Mouse (Mus musculus) heart, adult 2 months (tissue): Measurements from ENCODE around the gene Stard8.
A peak's percentile ranks its signal among the peaks of the same experiment; 100 is the strongest.

Experiments
- CTCF ChIP-seq: fragments of 200-600 bp; IDR thresholded peaks from 2 replicates; pipeline ENCODE4 v1.8.1; 2022; ENCODE audit warnings: antibody characterized with exemption, mild to moderate bottlenecking, moderate library complexity
- EP300 ChIP-seq: fragments of 200-500 bp; IDR thresholded peaks from 2 replicates; pipeline ENCODE4 v1.6.1; 2011; ENCODE audit warnings: low read depth, low read length, control low read depth; ENCODE audit not compliant: insufficient read depth
- POLR2A ChIP-seq: fragments of 200-500 bp; IDR thresholded peaks from 2 replicates; pipeline ENCODE4 v1.6.1; 2011; ENCODE audit warnings: mild to moderate bottlenecking, low read depth, low read length, control low read depth; ENCODE audit not compliant: insufficient read depth

- TF ChIP-seq POLR2A, result no peak
- TF ChIP-seq CTCF, result peak; percentile 73
- TF ChIP-seq EP300, result no peak
Observed at GRCm38 (mm10) chrX:99059119-99059518, 56.1 kb downstream of the Stard8 start.
